Mouse (Mus musculus) ES-Bruce4 (cell line): ENCODE data around the gene Oprd1.
A peak's percentile ranks its signal among the peaks of the same experiment; 100 is the strongest.

ENCODE experiments used
- CTCF ChIP-seq: IDR thresholded peaks from one replicate; pipeline ENCODE4 v1.8.1; 2011; ENCODE audit warnings: low read depth, low read length
- EP300 ChIP-seq: IDR thresholded peaks from 2 replicates; pipeline ENCODE4 v1.6.1; 2011; ENCODE audit warnings: low read depth, low read length; ENCODE audit not compliant: insufficient read depth
- POLR2A ChIP-seq: IDR thresholded peaks from one replicate; pipeline ENCODE4 v1.8.1; 2011; ENCODE audit warnings: low read length; ENCODE audit not compliant: insufficient read depth

- TF ChIP-seq CTCF (peak; percentile 47), EP300 (peak; percentile 75), POLR2A (no peak)
Measured at GRCm38 (mm10) chr4:132181721-132182658, 37.7 kb upstream of the Oprd1 start.
